Mouse (Mus musculus) heart, postnatal 0 days (tissue): Measurements from ENCODE around the gene Dnah9. TPM values are rescaled to one million over a fixed set of nuclear protein-coding genes. Genes with fewer than 3 reads are reported as not detected.
A peak's percentile ranks its signal among the peaks of the same experiment; 100 is the strongest.

Source experiments
- ATAC-seq: fragments of 200-750 bp; cut with Nextera tagmentation; 2 replicates; pipeline ENCODE4 v1.8.0; 2017; ENCODE audit warnings: low read depth, moderate number of reproducible peaks, moderate library complexity; ENCODE audit not compliant: insufficient read depth
- DNase-seq: peaks from one replicate; pipeline ENCODE4 v3.0.0-alpha.2; 2016; ENCODE audit warnings: low spot score
- H3K27ac ChIP-seq: fragments of 300-500 bp; sonication (generic); 2 replicates; pipeline ENCODE4 v1.5.1; 2014; ENCODE audit warnings: low read depth, mild to moderate bottlenecking
- H3K27me3 ChIP-seq: fragments of 300-500 bp; sonication (generic); 2 replicates; pipeline ENCODE4 v1.6.1; 2014; ENCODE audit warnings: low read length, mixed read lengths; ENCODE audit not compliant: control insufficient read depth, insufficient read depth
- H3K36me3 ChIP-seq: fragments of 300-500 bp; sonication (generic); replicated peaks from 2 replicates; pipeline ENCODE4 v1.6.1; 2014; ENCODE audit warnings: low read length, mixed read lengths; ENCODE audit not compliant: control insufficient read depth, insufficient read depth
- H3K4me1 ChIP-seq: fragments of 300-500 bp; sonication (generic); 2 replicates; pipeline ENCODE4 v1.6.1; 2014; ENCODE audit warnings: antibody characterized with exemption; ENCODE audit not compliant: control insufficient read depth, insufficient read depth
- H3K4me2 ChIP-seq: fragments of 300-500 bp; sonication (generic); 2 replicates; pipeline ENCODE4 v1.6.1; 2014; ENCODE audit warnings: low read depth, mild to moderate bottlenecking, low read length, moderate library complexity
- H3K4me3 ChIP-seq: fragments of 300-500 bp; sonication (generic); 2 replicates; pipeline ENCODE4 v1.5.1; 2014; ENCODE audit warnings: low read depth, low read length
- H3K9ac ChIP-seq: fragments of 300-500 bp; sonication (generic); replicated peaks from 2 replicates; pipeline ENCODE4 v1.6.1; 2014; ENCODE audit warnings: low read depth, low read length, mixed read lengths
- H3K9me3 ChIP-seq: fragments of 300-500 bp; sonication (generic); replicated peaks from 2 replicates; pipeline ENCODE4 v1.6.1; 2016; ENCODE audit warnings: low read length; ENCODE audit not compliant: control insufficient read depth
- CTCF ChIP-seq: IDR thresholded peaks from 2 replicates; pipeline ENCODE4 v1.5.1; 2016; ENCODE audit warnings: antibody characterized with exemption, control low read depth, low read depth
- EP300 ChIP-seq: IDR thresholded peaks from 2 replicates; pipeline ENCODE4 v1.6.1; 2016; ENCODE audit warnings: antibody characterized with exemption, low read depth
- WGBS: fragments of 180-500 bp; shearing (Covaris S2); extraction: QIAGEN DNeasy Blood & Tissue Kit; methylation state at CpG from one replicate; pipeline ENCODE4 v1.1.7; 2014; 5-methylcytosine and 5-hydroxymethylcytosine counted together
- polyA plus RNA-seq: library from polyadenylated mRNA; unstranded; fragments of >200 nt; fragmentation: Nextera tagmentation; extraction: Ambion mirVana; gene quantifications from 2 replicates; pipeline ENCODE4 v1.2.1, GENCODE M21; 2015
- total RNA-seq: library from RNA; depleted of rRNA; stranded (reverse); fragments of >200 nt; gene quantifications from 2 replicates; pipeline ENCODE4 v1.2.3, GENCODE M21; 2014; ENCODE audit warnings: low replicate concordance

The Dnah9 gene
- total and polyA plus RNA-seq, 2 experiments from 2014 or later: 1.0 TPM; not detected in 1

DNA sequence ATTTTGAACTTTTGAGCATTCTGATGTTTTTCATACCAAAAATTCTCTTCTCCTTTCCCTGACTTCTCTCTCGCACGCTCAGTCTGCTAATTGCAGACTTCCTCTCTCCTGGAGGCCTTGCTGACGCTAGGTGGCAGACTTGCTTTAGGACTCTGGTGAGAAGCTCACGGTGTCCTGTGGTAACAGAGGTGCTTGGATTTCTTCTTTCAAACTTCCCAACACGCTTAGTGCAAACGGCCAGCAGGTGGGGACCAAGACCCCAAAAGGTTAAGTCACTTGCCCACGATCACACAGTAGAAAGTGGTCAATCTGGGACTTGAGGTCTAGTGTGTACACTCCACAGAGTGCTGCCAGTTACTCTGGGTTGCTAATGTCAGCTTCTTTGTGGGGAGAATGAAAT lies 347.5 kb downstream of the Dnah9 start:
- Histone ChIP-seq H3K9me3 (no peaks in the 10 kb centered on the region), H3K27ac (no peak overlapping the region), H3K9ac (no peak overlapping the region), H3K4me3 (no peak overlapping the region), H3K4me1 (no peaks in the 10 kb centered on the region), H3K36me3 (peaks cover 43% of the 10 kb centered on the region), H3K4me2 (no peak overlapping the region), H3K27me3 (no peaks in the 10 kb centered on the region)
- DNase-seq (peak; percentile 68), ATAC-seq (peak; percentile 69; the same call in 1 of the 2 replicates)
- peak; percentile 85 for TF ChIP-seq CTCF
- no peak for TF ChIP-seq EP300
- WGBS: 14% methylated on average over 7 of the region's 7 CpGs

DNA sequence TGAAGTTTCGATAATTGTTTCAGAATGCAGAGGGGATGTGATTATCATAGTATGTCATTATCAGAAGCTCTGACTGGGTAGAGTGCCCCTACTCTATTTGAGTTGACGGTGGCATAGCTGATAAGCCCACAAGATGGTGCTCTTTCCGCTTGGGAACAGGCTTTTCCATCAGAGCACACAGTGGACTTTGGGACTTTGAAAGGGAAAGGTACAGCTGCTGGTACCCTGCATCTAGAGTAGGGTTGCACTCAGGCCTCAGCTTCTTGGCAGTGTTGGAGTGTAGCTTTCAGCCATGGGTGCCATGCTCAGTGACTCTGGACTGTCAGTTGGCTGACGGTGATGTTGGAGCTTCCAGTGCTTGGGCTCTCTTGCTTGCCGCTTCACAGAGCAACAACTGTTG lies 348.1 kb downstream of the Dnah9 start:
- TF ChIP-seq EP300 (no peak), CTCF (peak; percentile 33)
- H3K9ac ChIP-seq: no peak overlapping the region
- DNase-seq: no peak
- H3K36me3 ChIP-seq: peaks cover 49% of the 10 kb centered on the region
- no peak for ATAC-seq
- no peaks in the 10 kb centered on the region for H3K4me1 ChIP-seq
- no peaks in the 10 kb centered on the region for H3K9me3 ChIP-seq
- no peak overlapping the region for H3K4me3 ChIP-seq
- no peak overlapping the region for H3K4me2 ChIP-seq
- 71% methylated on average over 5 of the region's 5 CpGs for WGBS
- H3K27ac ChIP-seq: no peak overlapping the region
- no peaks in the 10 kb centered on the region for H3K27me3 ChIP-seq

DNA sequence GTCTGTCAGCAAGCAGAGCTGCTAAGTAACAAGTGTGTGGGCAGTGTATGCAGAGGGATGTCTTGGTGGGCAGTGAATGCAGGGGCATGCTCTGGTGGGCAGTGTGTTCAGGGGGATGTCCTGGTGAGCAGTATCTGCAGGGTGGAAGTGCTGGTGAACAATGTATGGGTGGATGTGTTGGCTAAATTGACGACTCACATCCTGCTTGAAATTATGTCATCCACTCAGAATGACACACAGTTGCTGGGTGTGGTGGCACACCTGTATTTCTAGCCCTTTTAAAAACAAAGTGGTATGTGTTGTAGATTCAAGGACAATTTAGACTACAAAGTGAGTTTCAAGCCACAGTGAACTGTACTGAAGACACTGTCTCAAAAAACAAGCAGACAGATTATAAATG lies 350.2 kb downstream of the Dnah9 start:
- Histone ChIP-seq H3K9me3 (no peaks in the 10 kb centered on the region), H3K27ac (no peak overlapping the region), H3K36me3 (peaks cover 48% of the 10 kb centered on the region), H3K4me1 (no peaks in the 10 kb centered on the region), H3K4me2 (no peak overlapping the region), H3K27me3 (no peaks in the 10 kb centered on the region), H3K9ac (no peak overlapping the region), H3K4me3 (no peak overlapping the region)
- 54% methylated on average over 1 of the region's 1 CpGs for WGBS
- TF ChIP-seq CTCF (no peak), EP300 (no peak)
- no peak for DNase-seq
- no peak for ATAC-seq

DNA sequence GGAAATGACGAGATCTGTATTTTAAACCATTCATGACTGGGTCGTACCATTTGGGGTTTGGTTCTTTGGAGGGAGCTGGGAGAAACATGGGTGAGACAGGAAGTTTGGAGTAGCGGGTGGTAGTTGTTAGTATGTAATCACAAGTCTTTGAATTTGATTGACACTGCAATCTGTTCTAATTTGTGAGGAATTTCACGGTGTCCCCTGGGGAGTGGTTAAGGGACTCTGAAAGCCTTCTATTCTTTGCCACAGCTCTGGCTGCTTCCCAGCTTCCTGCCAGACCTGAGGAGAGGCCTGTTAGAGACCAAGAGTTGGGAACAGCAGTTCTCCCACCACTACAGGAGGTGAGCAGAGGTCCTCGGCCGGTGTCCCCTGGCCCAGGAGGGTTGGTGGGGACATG lies 352.1 kb downstream of the Dnah9 start:
- ATAC-seq (no peak), DNase-seq (no peak)
- Histone ChIP-seq H3K4me2 (no peak overlapping the region), H3K9me3 (no peaks in the 10 kb centered on the region), H3K9ac (no peak overlapping the region), H3K36me3 (peaks cover 31% of the 10 kb centered on the region), H3K27ac (no peak overlapping the region), H3K4me3 (no peak overlapping the region), H3K4me1 (peaks cover 4% of the 10 kb centered on the region; the same call in 1 of the 2 replicates), H3K27me3 (no peaks in the 10 kb centered on the region)
- 45% methylated on average over 6 of the region's 6 CpGs for WGBS
- TF ChIP-seq EP300: no peak
- no peak for TF ChIP-seq CTCF

DNA sequence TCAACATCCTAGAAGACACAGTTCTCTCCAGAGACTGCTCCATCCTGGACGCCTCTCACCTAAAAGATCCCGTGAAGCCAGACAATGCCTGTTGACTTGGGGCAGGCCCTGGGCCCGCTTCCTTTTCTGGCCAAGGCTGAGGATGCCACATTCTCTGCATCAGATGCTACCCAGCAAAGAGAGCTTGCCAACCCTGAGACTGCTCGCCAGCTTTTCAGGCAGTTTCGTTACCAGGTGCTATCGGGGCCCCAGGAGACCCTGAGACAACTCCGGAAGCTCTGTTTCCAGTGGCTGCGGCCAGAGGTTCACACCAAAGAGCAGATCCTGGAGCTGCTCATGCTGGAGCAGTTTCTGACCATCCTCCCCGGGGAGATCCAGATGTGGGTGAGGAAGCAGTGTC lies 354.0 kb downstream of the Dnah9 start:
- H3K36me3 ChIP-seq: peaks cover 31% of the 10 kb centered on the region

DNA sequence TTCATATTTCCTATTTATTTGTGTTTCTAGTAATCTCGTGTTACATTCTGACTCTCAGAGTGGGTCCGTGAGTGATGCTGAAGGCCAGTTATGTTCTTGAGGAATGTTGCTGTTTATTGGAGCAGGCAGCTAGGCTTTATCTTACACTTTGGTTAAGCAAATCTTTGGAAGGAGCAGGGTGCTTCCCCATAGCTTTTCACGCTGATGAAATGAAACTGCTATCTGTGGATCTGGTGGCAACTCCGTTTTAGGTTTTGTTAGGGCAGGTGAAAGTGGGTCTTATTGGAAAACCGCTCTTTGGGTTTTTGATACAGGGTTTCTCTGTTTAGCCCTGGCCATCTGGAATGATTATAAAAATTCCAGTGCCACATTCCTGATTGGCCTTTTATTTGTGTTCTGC lies 356.3 kb downstream of the Dnah9 start:
- Histone ChIP-seq H3K4me3 (no peak overlapping the region), H3K4me2 (no peak overlapping the region), H3K4me1 (peaks cover 14% of the 10 kb centered on the region), H3K27me3 (no peaks in the 10 kb centered on the region), H3K27ac (no peak overlapping the region), H3K9me3 (no peaks in the 10 kb centered on the region), H3K36me3 (peaks cover 23% of the 10 kb centered on the region), H3K9ac (no peak overlapping the region)
- 38% methylated on average over 5 of the region's 5 CpGs for WGBS
- DNase-seq (no peak), ATAC-seq (no peak)
- TF ChIP-seq EP300 (no peak), CTCF (no peak)

More for the DNA sequence above, 354.0 kb downstream of the Dnah9 start:
- H3K4me2 ChIP-seq: no peak overlapping the region
- no peak for TF ChIP-seq EP300
- no peak for TF ChIP-seq CTCF
- ATAC-seq: no peak
- WGBS: 87% methylated on average over 9 of the region's 9 CpGs
- H3K4me1 ChIP-seq: peaks cover 4% of the 10 kb centered on the region; the same call in 1 of the 2 replicates
- no peak overlapping the region for H3K27ac ChIP-seq
- no peak overlapping the region for H3K4me3 ChIP-seq
- no peak for DNase-seq
- no peak overlapping the region for H3K9ac ChIP-seq
- no peaks in the 10 kb centered on the region for H3K9me3 ChIP-seq
- no peaks in the 10 kb centered on the region for H3K27me3 ChIP-seq
